Mouse (Mus musculus) erythroblast, embryonic 14.5 days (primary cell): ENCODE measurements around the gene Zfp358. TPM values are rescaled to one million over a fixed set of nuclear protein-coding genes. Genes with fewer than 3 reads are reported as not detected.

Experiments
- H3K27me3 ChIP-seq: 2 replicates; pipeline ENCODE4 v1.6.1; 2012; ENCODE audit warnings: inconsistent platforms; ENCODE audit not compliant: control insufficient read depth
- H3K36me3 ChIP-seq: 2 replicates; pipeline ENCODE4 v1.6.1; 2012; ENCODE audit warnings: mild to moderate bottlenecking, inconsistent platforms; ENCODE audit not compliant: control insufficient read depth
- H3K4me1 ChIP-seq: 2 replicates; pipeline ENCODE4 v1.6.1; 2012; ENCODE audit warnings: inconsistent platforms; ENCODE audit not compliant: control insufficient read depth
- H3K4me3 ChIP-seq: replicated peaks from 2 replicates; pipeline ENCODE3; 2012; ENCODE audit warnings: moderate library complexity, mild to moderate bottlenecking, inconsistent platforms
- H3K9me3 ChIP-seq: 2 replicates; pipeline ENCODE4 v1.6.1; 2012; ENCODE audit warnings: low read length, inconsistent platforms, mixed read lengths; ENCODE audit not compliant: control insufficient read depth
- GATA1 ChIP-seq: IDR thresholded peaks from 2 replicates; pipeline ENCODE4 v1.6.1; 2012; ENCODE audit warnings: low read length, inconsistent platforms, mixed read lengths
- TAL1 ChIP-seq: IDR thresholded peaks from 3 replicates; pipeline ENCODE4 v1.6.1; 2012; ENCODE audit warnings: low read length, inconsistent platforms, mixed read lengths
- polyA plus RNA-seq: library from polyadenylated mRNA; stranded (reverse); fragments of >175 nt; gene quantifications from 2 replicates; pipeline ENCODE4 v1.2.3, GENCODE M21; 2012

Zfp358 gene
- polyA plus RNA-seq, 1 experiment = 0.07 TPM

DNA sequence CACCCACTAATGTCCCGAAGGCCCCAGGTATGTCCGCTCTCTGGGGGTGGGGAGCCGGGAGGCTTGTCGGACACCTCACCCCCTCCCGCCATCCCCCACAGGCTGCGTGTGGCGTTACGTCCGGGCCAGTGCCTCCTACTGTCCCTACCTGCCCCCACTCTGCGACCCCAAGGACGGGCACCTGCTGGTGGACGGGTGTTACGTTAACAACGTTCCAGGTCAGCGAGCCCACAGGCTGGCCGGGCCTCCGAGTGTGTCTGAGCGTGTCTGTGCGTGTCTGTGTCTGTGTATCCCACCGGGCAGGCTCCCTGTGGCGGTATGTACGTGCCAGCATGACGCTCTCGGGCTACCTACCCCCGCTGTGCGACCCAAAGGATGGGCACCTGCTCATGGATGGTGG, 44.7 kb downstream of the Zfp358 start:
- H3K4me1 ChIP-seq = peaks cover 21% of the 10 kb centered on the region
- H3K36me3 ChIP-seq = peaks cover 87% of the 10 kb centered on the region
- H3K27me3 ChIP-seq = no peaks in the 10 kb centered on the region
- TF ChIP-seq GATA1 (no peak), TAL1 (no peak)
- no peak overlapping the region for H3K4me3 ChIP-seq
- H3K9me3 ChIP-seq = no peaks in the 10 kb centered on the region

- peaks cover 21% of the 10 kb centered on the region for H3K4me1 ChIP-seq
- H3K36me3 ChIP-seq = peaks cover 89% of the 10 kb centered on the region
- H3K27me3 ChIP-seq = no peaks in the 10 kb centered on the region
- no peak for TF ChIP-seq TAL1
- no peak for TF ChIP-seq GATA1
- H3K4me3 ChIP-seq = no peak overlapping the region
- H3K9me3 ChIP-seq = no peaks in the 10 kb centered on the region
These were observed 46.2 kb downstream of the Zfp358 start for GRCm38 (mm10) chr8:3539146-3539545.

DNA sequence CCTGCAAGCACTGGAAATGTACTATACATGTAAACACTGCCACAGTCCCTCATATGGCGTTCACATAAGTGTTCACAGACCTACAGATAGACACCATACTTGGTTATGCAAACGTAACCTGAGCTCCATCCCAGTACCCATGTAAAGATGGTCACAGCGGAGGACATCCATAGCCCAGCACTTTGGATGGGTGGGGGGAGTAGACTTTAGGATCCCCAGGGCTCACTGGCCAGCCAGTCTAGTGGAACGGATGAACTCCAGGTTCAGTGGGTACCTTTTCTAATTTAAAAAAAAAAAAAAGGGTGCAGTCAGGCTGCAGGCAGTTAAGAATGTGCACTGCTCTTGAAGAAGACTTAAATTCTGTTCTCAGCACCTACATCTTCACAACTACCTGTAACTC, 47.1 kb downstream of the Zfp358 start:
- TF ChIP-seq TAL1 (no peak), GATA1 (no peak)
- peaks cover 18% of the 10 kb centered on the region for H3K4me1 ChIP-seq
- no peak overlapping the region for H3K4me3 ChIP-seq
- no peaks in the 10 kb centered on the region for H3K27me3 ChIP-seq
- H3K36me3 ChIP-seq = peaks cover 93% of the 10 kb centered on the region
- H3K9me3 ChIP-seq = no peaks in the 10 kb centered on the region

- no peaks in the 10 kb centered on the region for H3K4me1 ChIP-seq
- no peak for TF ChIP-seq TAL1
- no peak for TF ChIP-seq GATA1
- no peaks in the 10 kb centered on the region for H3K27me3 ChIP-seq
- H3K9me3 ChIP-seq = no peaks in the 10 kb centered on the region
- H3K36me3 ChIP-seq = peaks cover 34% of the 10 kb centered on the region
- H3K4me3 ChIP-seq = no peak overlapping the region
These were observed 53.6 kb downstream of the Zfp358 start for GRCm38 (mm10) chr8:3546511-3546910.

Other genes with a start within 250 kb of the Zfp358 start
- 0.05 and 0.16 TPM in 2 replicates for gene Insr, start 213.5 kb upstream of the Zfp358 start, polyA plus RNA-seq
- gene A430078G23Rik, start 139.7 kb upstream of the Zfp358 start, polyA plus RNA-seq = not detected in 2 replicates
- gene Arhgef18, start 100.1 kb upstream of the Zfp358 start, polyA plus RNA-seq = 0.32 and 0.56 TPM in 2 replicates
- gene Pex11g, start 25.5 kb upstream of the Zfp358 start, polyA plus RNA-seq = 0.06 TPM in 1 of 2 replicates, not detected in the other
- not detected in 2 replicates for gene Tex45, start 22.3 kb upstream of the Zfp358 start, polyA plus RNA-seq
- gene Mcoln1, start 7.3 kb downstream of the Zfp358 start, polyA plus RNA-seq = 10.0 and 15.4 TPM in 2 replicates
- 1.7 and 1.9 TPM in 2 replicates for gene Pnpla6, start 22.2 kb downstream of the Zfp358 start, polyA plus RNA-seq
- gene C330021F23Rik, start 74.9 kb downstream of the Zfp358 start, polyA plus RNA-seq = not detected in 2 replicates
- gene Camsap3, start 94.2 kb downstream of the Zfp358 start, polyA plus RNA-seq = 0.37 and 0.54 TPM in 2 replicates
- gene Xab2, start 128.2 kb downstream of the Zfp358 start, polyA plus RNA-seq = 4.2 and 4.7 TPM in 2 replicates
- 12.7 and 17.8 TPM in 2 replicates for gene Pet100, start 128.4 kb downstream of the Zfp358 start, polyA plus RNA-seq
- gene Pcp2, start 132.4 kb downstream of the Zfp358 start, polyA plus RNA-seq = not detected in 2 replicates
- gene Stxbp2, start 137.8 kb downstream of the Zfp358 start, polyA plus RNA-seq = 13.3 and 17.2 TPM in 2 replicates
- gene Retn, start 162.6 kb downstream of the Zfp358 start, polyA plus RNA-seq = not detected in 2 replicates
- not detected in 2 replicates for gene Mcemp1, start 172.6 kb downstream of the Zfp358 start, polyA plus RNA-seq
- gene Fcor, start 179.2 kb downstream of the Zfp358 start, polyA plus RNA-seq = not detected in 2 replicates
- 0.90 and 0.92 TPM in 2 replicates for gene Trappc5, start 183.2 kb downstream of the Zfp358 start, polyA plus RNA-seq
- not detected in 2 replicates for gene Fcer2a, start 201.0 kb downstream of the Zfp358 start, polyA plus RNA-seq
- 0.03 TPM in 1 of 2 replicates, not detected in the other for gene Clec4g, start 227.5 kb downstream of the Zfp358 start, polyA plus RNA-seq